ENCODE assay signal across 13 mouse cellular contexts in genomic region chr9:44080953-44081352, GRCm38 (mm10). TPM values are rescaled to one million over a fixed set of nuclear protein-coding genes. Genes with fewer than 3 reads are reported as not detected.
DNase-seq lines count a peak whose midpoint lies in the region; ATAC-seq and TF ChIP-seq lines count a peak whose summit lies in the region.
"Had no signal": no experiment of that assay in that cellular context is flagged by ENCODE, and none has a peak within 500 bp of the region (broad histone marks: within the 10 kb centered on the region; RNA-seq: fewer than 3 reads in every experiment).

No protein-coding gene starts in this region.

- no peak overlapping the region for H3K4me3 ChIP-seq in heart, embryonic 15.5 days
- peak overlapping the region; percentile 22 for H3K4me3 ChIP-seq in testis, adult 2 months (ENCODE audit: control insufficient read depth, low read depth, low read length)
- H3K4me3 ChIP-seq: embryonic facial prominence, embryonic 13.5 days had no signal

- no peaks in the 10 kb centered on the region for H3K9me3 ChIP-seq in heart, embryonic 15.5 days (replicated peaks)
- H3K9me3 ChIP-seq: embryonic facial prominence, embryonic 13.5 days had no signal

- H3K9ac ChIP-seq in heart, embryonic 15.5 days = no peak overlapping the region
- H3K9ac ChIP-seq: embryonic facial prominence, embryonic 13.5 days; liver, embryonic 14.5 days had no signal

- TF ChIP-seq CTCF in testis, adult 2 months (IDR thresholded peaks at IDR 0.05; ENCODE audit: control insufficient read depth, insufficient read depth, insufficient replicate concordance, low read depth, low read length) = no peak

- no peak for TF ChIP-seq POLR2A in testis, adult 2 months (IDR thresholded peaks at IDR 0.05; ENCODE audit: control insufficient read depth, low read depth, low read length)

- no peak for DNase-seq in heart, adult 18-20 months
- no peak for DNase-seq in testis, postnatal 14 days (ENCODE audit: low spot score)
- DNase-seq in kidney, adult 9 months = peak; percentile 67
- no peak for DNase-seq in thymus, postnatal 4 days
- DNase-seq in adrenal gland, postnatal 4 days (ENCODE audit: low spot score in 2 of 2) = no peak
- DNase-seq: adrenal gland, postnatal 25 days; midbrain, embryonic 14.5 days; thymus, postnatal 14 days had no signal

- 0 out of 2 replicates have a peak, but pooled peaks cover 3% of the 10 kb centered on the region for H3K27me3 ChIP-seq in heart, embryonic 15.5 days
- no peaks in the 10 kb centered on the region for H3K27me3 ChIP-seq in testis, adult 2 months (ENCODE audit: control insufficient read depth, insufficient read depth, low read length)

- no peak overlapping the region for H3K4me2 ChIP-seq in heart, embryonic 15.5 days
- H3K4me2 ChIP-seq: embryonic facial prominence, embryonic 13.5 days had no signal

- 46% methylated on average over 5 of the region's 5 CpGs for WGBS in heart, embryonic 15.5 days

- H3K4me1 ChIP-seq in heart, embryonic 15.5 days (replicated peaks) = peaks cover 88% of the 10 kb centered on the region
- peaks cover 17% of the 10 kb centered on the region for H3K4me1 ChIP-seq in testis, adult 2 months (ENCODE audit: control insufficient read depth, insufficient read depth, low read length)

- H3K27ac ChIP-seq in heart, embryonic 15.5 days = peak overlapping the region; percentile 38
- H3K27ac ChIP-seq in testis, adult 2 months (ENCODE audit: control insufficient read depth, insufficient read depth, low read depth, low read length) = no peak overlapping the region
- H3K27ac ChIP-seq: embryonic facial prominence, embryonic 13.5 days; liver, embryonic 14.5 days had no signal

- ATAC-seq in heart, embryonic 15.5 days (replicated peaks; ENCODE audit: insufficient number of reproducible peaks, insufficient read depth, low FRiP score, low read depth) = no peak

- peaks cover 3% of the 10 kb centered on the region; the same call in 1 of the 2 replicates for H3K36me3 ChIP-seq in heart, embryonic 15.5 days
- H3K36me3 ChIP-seq in testis, adult 2 months (ENCODE audit: control insufficient read depth, insufficient read depth, low read length) = no peaks in the 10 kb centered on the region; the same call in 1 of the 2 replicates
- H3K36me3 ChIP-seq: embryonic facial prominence, embryonic 13.5 days had no signal

RNA-seq across cellular contexts. Expression of gene Usp2, which starts 14.1 kb away (rescaled TPM):
- 69.9 and 74.9 TPM in 2 replicates for polyA plus RNA-seq in heart, embryonic 15.5 days (2015; fragmentation: Nextera tagmentation; extraction: Ambion mirVana)
- 10 to 100 TPM; 89.8 to 95.9 TPM for total RNA-seq in heart, adult 18-20 months (2021)
- 597 and 615 TPM in 2 replicates for polyA plus RNA-seq in testis, adult 2 months (2012; rRNA removed)
- 10 to 100 TPM; 21.8 to 24.7 TPM for total RNA-seq in adrenal gland, postnatal 4 days (2021)

RNA-seq across cellular contexts. Expression of gene Mfrp, which starts 20.6 kb away (rescaled TPM):
- polyA plus RNA-seq in heart, embryonic 15.5 days (2015; fragmentation: Nextera tagmentation; extraction: Ambion mirVana) = not detected in 2 replicates
- total RNA-seq in heart, adult 18-20 months (2021) = not detected
- polyA plus RNA-seq in testis, adult 2 months (2012; rRNA removed) = 1.4 and 3.4 TPM in 2 replicates
- total RNA-seq in adrenal gland, postnatal 4 days (2021) = under 1 TPM in 1 of 2 experiments, not detected in 1; 0.17 TPM
- total RNA-seq: adrenal gland, postnatal 25 days; gastrocnemius, adult 8-10 months had no signal
- polyA plus RNA-seq: liver, embryonic 14.5 days had no signal

RNA-seq across cellular contexts. Expression of gene C1qtnf5, which starts 26.1 kb away (rescaled TPM):
- 3.8 TPM in 2 replicates for polyA plus RNA-seq in heart, embryonic 15.5 days (2015; fragmentation: Nextera tagmentation; extraction: Ambion mirVana)
- 1 to 10 TPM; 5.6 to 5.9 TPM for total RNA-seq in heart, adult 18-20 months (2021)
- 2.0 and 3.1 TPM in 2 replicates for polyA plus RNA-seq in testis, adult 2 months (2012; rRNA removed)
- 10 to 100 TPM in 1 of 2 experiments, 1 to 10 TPM in 1; 9.7 to 17.4 TPM for total RNA-seq in adrenal gland, postnatal 4 days (2021)

RNA-seq across cellular contexts. Expression of gene Gm49380, which starts 32.3 kb away (rescaled TPM):
- polyA plus RNA-seq in heart, embryonic 15.5 days (2015; fragmentation: Nextera tagmentation; extraction: Ambion mirVana) = 0.05 and 0.13 TPM in 2 replicates
- under 1 TPM in 1 of 2 experiments, not detected in 1; 0.37 TPM for total RNA-seq in heart, adult 18-20 months (2021)
- 1.2 and 1.6 TPM in 2 replicates for polyA plus RNA-seq in testis, adult 2 months (2012; rRNA removed)
- under 1 TPM; 0.11 to 0.51 TPM for total RNA-seq in adrenal gland, postnatal 4 days (2021)

RNA-seq across cellular contexts. Expression of gene Rnf26, which starts 32.4 kb away (rescaled TPM):
- polyA plus RNA-seq in heart, embryonic 15.5 days (2015; fragmentation: Nextera tagmentation; extraction: Ambion mirVana) = 28.7 and 39.9 TPM in 2 replicates
- total RNA-seq in heart, adult 18-20 months (2021) = 1 to 10 TPM; 5.9 to 6.0 TPM
- polyA plus RNA-seq in testis, adult 2 months (2012; rRNA removed) = 37.5 and 38.3 TPM in 2 replicates
- total RNA-seq in adrenal gland, postnatal 4 days (2021) = 10 to 100 TPM; 42.5 to 45.8 TPM
